In the genomic region with DNA sequence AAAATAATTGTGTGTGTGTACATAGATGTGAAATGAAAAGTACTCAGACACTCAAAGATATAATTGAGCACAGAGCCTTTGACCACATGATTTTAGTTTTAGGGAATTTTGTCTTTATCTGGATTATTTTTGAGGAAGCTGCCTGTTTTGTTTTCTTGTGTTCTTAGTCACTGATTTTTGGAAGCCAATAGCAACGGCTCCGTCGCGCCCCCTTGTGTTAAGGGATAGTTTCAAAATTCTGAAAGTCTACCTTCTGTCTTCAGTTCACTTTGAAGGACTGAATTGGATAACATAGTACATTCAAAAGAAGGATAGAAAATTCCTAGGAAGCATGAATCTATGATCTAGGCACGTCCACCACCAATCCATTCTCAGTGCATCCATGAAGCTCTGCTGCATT, we compare ENCODE assay signal across 8 mouse cellular contexts.
DNase-seq lines count a peak whose midpoint lies in the region; ATAC-seq and TF ChIP-seq lines count a peak whose summit lies in the region.

No protein-coding gene starts in this region.

- H3K9ac ChIP-seq in kidney, postnatal 0 days (ENCODE audit: low read depth, low read length): no peak overlapping the region
- H3K9ac ChIP-seq in kidney, embryonic 15.5 days: no peak overlapping the region
- no peak overlapping the region for H3K9ac ChIP-seq in embryonic facial prominence, embryonic 11.5 days (replicated peaks; ENCODE audit: low read length)
- H3K9ac ChIP-seq in lung, postnatal 0 days (replicated peaks; ENCODE audit: low read depth): no peak overlapping the region
- no peak overlapping the region for H3K9ac ChIP-seq in forebrain, embryonic 11.5 days (ENCODE audit: low read length)

- H3K27ac ChIP-seq in kidney, postnatal 0 days: no peak overlapping the region
- H3K27ac ChIP-seq in kidney, embryonic 15.5 days: no peak overlapping the region
- H3K27ac ChIP-seq in embryonic facial prominence, embryonic 11.5 days (replicated peaks; ENCODE audit: low read depth, low read length): no peak overlapping the region
- H3K27ac ChIP-seq in lung, postnatal 0 days (ENCODE audit: low read length): no peak overlapping the region
- H3K27ac ChIP-seq in forebrain, embryonic 11.5 days (ENCODE audit: low read depth, low read length): no peak overlapping the region
- no peak overlapping the region for H3K27ac ChIP-seq in midbrain, embryonic 10.5 days (replicated peaks)

- no peaks in the 10 kb centered on the region for H3K4me1 ChIP-seq in kidney, postnatal 0 days (replicated peaks; ENCODE audit: insufficient read depth, low read length)
- no peaks in the 10 kb centered on the region for H3K4me1 ChIP-seq in kidney, embryonic 15.5 days
- no peaks in the 10 kb centered on the region for H3K4me1 ChIP-seq in embryonic facial prominence, embryonic 11.5 days (ENCODE audit: control insufficient read depth, insufficient read depth, low read length)
- no peaks in the 10 kb centered on the region for H3K4me1 ChIP-seq in lung, postnatal 0 days (ENCODE audit: insufficient read depth, low read depth, low read length)
- no peaks in the 10 kb centered on the region for H3K4me1 ChIP-seq in forebrain, embryonic 11.5 days (replicated peaks; ENCODE audit: control insufficient read depth, insufficient read depth, low read length)
- H3K4me1 ChIP-seq in midbrain, embryonic 10.5 days: no peaks in the 10 kb centered on the region; the same call in 1 of the 2 replicates

- TF ChIP-seq EP300 in lung, postnatal 0 days (IDR thresholded peaks at IDR 0.05): no peak

- no peak overlapping the region for H3K4me3 ChIP-seq in kidney, postnatal 0 days (replicated peaks; ENCODE audit: low read depth, low read length)
- no peak overlapping the region for H3K4me3 ChIP-seq in kidney, embryonic 15.5 days (replicated peaks)
- H3K4me3 ChIP-seq in embryonic facial prominence, embryonic 11.5 days (ENCODE audit: low read depth, low read length): no peak overlapping the region
- H3K4me3 ChIP-seq in lung, postnatal 0 days (ENCODE audit: low read depth, low read length): no peak overlapping the region
- H3K4me3 ChIP-seq in forebrain, embryonic 11.5 days (ENCODE audit: low read depth, low read length): no peak overlapping the region
- no peak overlapping the region for H3K4me3 ChIP-seq in midbrain, embryonic 10.5 days

- WGBS in kidney, postnatal 0 days: 20% methylated on average over 5 of the region's 5 CpGs
- WGBS in kidney, embryonic 15.5 days: 21% methylated on average over 5 of the region's 5 CpGs
- 20% methylated on average over 5 of the region's 5 CpGs for WGBS in embryonic facial prominence, embryonic 11.5 days
- WGBS in lung, postnatal 0 days: 20% methylated on average over 5 of the region's 5 CpGs
- 22% methylated on average over 5 of the region's 5 CpGs for WGBS in forebrain, embryonic 11.5 days
- WGBS in midbrain, embryonic 10.5 days: 26% methylated on average over 5 of the region's 5 CpGs

- DNase-seq in kidney, postnatal 0 days (ENCODE audit: low spot score): peak; percentile 51
- DNase-seq in B cell, adult 2 months: peak; percentile 4 to 13
- DNase-seq in Muller cell, postnatal 12 days (ENCODE audit: inconsistent ontology term): peak; percentile 35
- peak; percentile 55 for DNase-seq in embryonic facial prominence, embryonic 11.5 days (ENCODE audit: low spot score)
- peak; percentile 27 for DNase-seq in lung, postnatal 0 days (ENCODE audit: low spot score)
- DNase-seq in forebrain, embryonic 11.5 days (ENCODE audit: low spot score): no peak
- DNase-seq in midbrain, embryonic 10.5 days (ENCODE audit: low spot score): no peak

- peak; percentile 78 for TF ChIP-seq CTCF in kidney, postnatal 0 days (IDR thresholded peaks at IDR 0.05; ENCODE audit: low read depth)
- peak; percentile 68 for TF ChIP-seq CTCF in lung, postnatal 0 days (IDR thresholded peaks at IDR 0.05)

- no peaks in the 10 kb centered on the region for H3K9me3 ChIP-seq in kidney, postnatal 0 days (replicated peaks; ENCODE audit: low read length)
- no peaks in the 10 kb centered on the region for H3K9me3 ChIP-seq in kidney, embryonic 15.5 days (replicated peaks)
- H3K9me3 ChIP-seq in embryonic facial prominence, embryonic 11.5 days (replicated peaks; ENCODE audit: control insufficient read depth, low read length): no peaks in the 10 kb centered on the region
- H3K9me3 ChIP-seq in lung, postnatal 0 days (ENCODE audit: low read length): no peaks in the 10 kb centered on the region
- no peaks in the 10 kb centered on the region for H3K9me3 ChIP-seq in forebrain, embryonic 11.5 days (ENCODE audit: control insufficient read depth, low read length)
- no peaks in the 10 kb centered on the region for H3K9me3 ChIP-seq in midbrain, embryonic 10.5 days (replicated peaks)

- H3K4me2 ChIP-seq in kidney, postnatal 0 days (ENCODE audit: low read length): no peak overlapping the region
- H3K4me2 ChIP-seq in kidney, embryonic 15.5 days: no peak overlapping the region
- H3K4me2 ChIP-seq in embryonic facial prominence, embryonic 11.5 days (ENCODE audit: low read depth, low read length): no peak overlapping the region
- no peak overlapping the region for H3K4me2 ChIP-seq in lung, postnatal 0 days (replicated peaks; ENCODE audit: low read depth, low read length)
- no peak overlapping the region for H3K4me2 ChIP-seq in forebrain, embryonic 11.5 days (ENCODE audit: low read depth, low read length, severe bottlenecking)

- no peak for ATAC-seq in kidney, postnatal 0 days (replicated peaks; ENCODE audit: low FRiP score, low read depth)
- ATAC-seq in kidney, embryonic 15.5 days (replicated peaks; ENCODE audit: low FRiP score): no peak
- ATAC-seq in embryonic facial prominence, embryonic 11.5 days (replicated peaks; ENCODE audit: insufficient number of reproducible peaks, low FRiP score, low TSS enrichment, low read depth): no peak
- no peak for ATAC-seq in lung, postnatal 0 days
- no peak for ATAC-seq in forebrain, embryonic 11.5 days (replicated peaks; ENCODE audit: low FRiP score)

- no peaks in the 10 kb centered on the region for H3K36me3 ChIP-seq in kidney, postnatal 0 days (ENCODE audit: insufficient read depth, low read length)
- no peaks in the 10 kb centered on the region for H3K36me3 ChIP-seq in kidney, embryonic 15.5 days
- no peaks in the 10 kb centered on the region for H3K36me3 ChIP-seq in embryonic facial prominence, embryonic 11.5 days (replicated peaks; ENCODE audit: control insufficient read depth, insufficient read depth, low read depth, low read length)
- no peaks in the 10 kb centered on the region for H3K36me3 ChIP-seq in lung, postnatal 0 days (ENCODE audit: insufficient read depth, low read length)
- H3K36me3 ChIP-seq in forebrain, embryonic 11.5 days (ENCODE audit: control insufficient read depth, insufficient read depth, low read length): no peaks in the 10 kb centered on the region
- no peaks in the 10 kb centered on the region for H3K36me3 ChIP-seq in midbrain, embryonic 10.5 days

- H3K27me3 ChIP-seq in kidney, postnatal 0 days (ENCODE audit: insufficient read depth, low read length): no peaks in the 10 kb centered on the region
- no peaks in the 10 kb centered on the region for H3K27me3 ChIP-seq in kidney, embryonic 15.5 days
- H3K27me3 ChIP-seq in embryonic facial prominence, embryonic 11.5 days (ENCODE audit: control insufficient read depth, insufficient read depth, low read length): no peaks in the 10 kb centered on the region
- H3K27me3 ChIP-seq in lung, postnatal 0 days (replicated peaks; ENCODE audit: insufficient read depth, low read length): no peaks in the 10 kb centered on the region
- H3K27me3 ChIP-seq in forebrain, embryonic 11.5 days (ENCODE audit: control insufficient read depth, insufficient read depth, low read length): no peaks in the 10 kb centered on the region
- H3K27me3 ChIP-seq in midbrain, embryonic 10.5 days (ENCODE audit: low read depth, poor library complexity, severe bottlenecking): no peaks in the 10 kb centered on the region; the same call in 1 of the 2 replicates

Comparison
In these comparisons a context has a peak if more than half of its experiments do, and no peak if none do; other contexts are left out.
1. DNase-seq: peak in kidney, postnatal 0 days (single experiment), B cell, adult 2 months (2 of 2), Muller cell, postnatal 12 days (single experiment), embryonic facial prominence, embryonic 11.5 days (single experiment) and lung, postnatal 0 days (single experiment); none in forebrain, embryonic 11.5 days (single experiment) and midbrain, embryonic 10.5 days (single experiment).